Mouse (Mus musculus) lung, adult 2 months (tissue): Measurements from ENCODE around the gene Rasa1. TPM values are rescaled to one million over a fixed set of nuclear protein-coding genes. Genes with fewer than 3 reads are reported as not detected.

ENCODE experiments used
- DNase-seq: peaks from one replicate; pipeline ENCODE4 v3.0.0; 2022
- H3K4me1 ChIP-seq: fragments of 200-500 bp; 2 replicates; pipeline ENCODE4 v1.6.1; 2011; ENCODE audit warnings: low read length; ENCODE audit not compliant: control insufficient read depth, insufficient read depth
- H3K4me3 ChIP-seq: fragments of 200-500 bp; replicated peaks from 2 replicates; pipeline ENCODE3; 2011; ENCODE audit warnings: low read depth, mild to moderate bottlenecking, control low read depth, low read length; ENCODE audit errors: extremely low read depth
- CTCF ChIP-seq: fragments of 200-500 bp; IDR thresholded peaks from 2 replicates; pipeline ENCODE4 v1.5.1; 2011; ENCODE audit warnings: mild to moderate bottlenecking, low read length, control low read depth; ENCODE audit not compliant: insufficient read depth
- POLR2A ChIP-seq: fragments of 200-500 bp; IDR thresholded peaks from 2 replicates; pipeline ENCODE4 v1.6.1; 2011; ENCODE audit warnings: low read depth, mild to moderate bottlenecking, control low read depth, low read length, borderline replicate concordance; ENCODE audit errors: extremely low read depth
- WGBS: fragments of 180-500 bp; shearing (Covaris S2); methylation state at CpG from one replicate; pipeline ENCODE4 v1.1.7; 2018; 5-methylcytosine and 5-hydroxymethylcytosine counted together
- polyA plus RNA-seq: library from polyadenylated mRNA; depleted of rRNA; stranded (reverse); fragments of >200 nt; gene quantifications from 2 replicates; pipeline ENCODE4 v1.2.3, GENCODE M21; 2012; rRNA removed

The Rasa1 gene
- 5.5 and 7.9 TPM in 2 replicates for polyA plus RNA-seq

- Histone ChIP-seq H3K4me1 (no peaks in the 10 kb centered on the region; the same call in 1 of the 2 replicates), H3K4me3 (peak within 1 kb of the TSS; percentile 71)
- WGBS = under 1% methylated on average over 96 of the region's 97 CpGs
- DNase-seq = peak; percentile 88
- peak; percentile 87; the same call in 1 of the 2 replicates for TF ChIP-seq POLR2A
- no peak for TF ChIP-seq CTCF
Measured at GRCm38 (mm10) chr13:85288843-85289713, at the start of gene Rasa1. Gene Rasa1, minus strand, starts transcription at chr13:85289130.

- H3K4me1 ChIP-seq = no peaks in the 10 kb centered on the region
- no peak for DNase-seq
- TF ChIP-seq CTCF (no peak), POLR2A (no peak)
- no peak overlapping the region for H3K4me3 ChIP-seq
- WGBS = 55% methylated on average over 2 of the region's 2 CpGs
Measured at GRCm38 (mm10) chr13:85311547-85311946, 22.6 kb upstream of the Rasa1 start.

GRCm38 (mm10) chr13:85310968-85311367, 22.0 kb upstream of the Rasa1 start:
- TF ChIP-seq CTCF (no peak), POLR2A (no peak)
- Histone ChIP-seq H3K4me3 (no peak overlapping the region), H3K4me1 (no peaks in the 10 kb centered on the region)
- no peak for DNase-seq
- 53% methylated on average over 5 of the region's 5 CpGs for WGBS

GRCm38 (mm10) chr13:85310483-85310882, 21.6 kb upstream of the Rasa1 start:
- WGBS = 91% methylated on average over 2 of the region's 2 CpGs
- no peak overlapping the region for H3K4me3 ChIP-seq
- TF ChIP-seq POLR2A (no peak), CTCF (no peak)
- H3K4me1 ChIP-seq = no peaks in the 10 kb centered on the region
- DNase-seq = no peak

- H3K4me3 ChIP-seq = no peak overlapping the region
- H3K4me1 ChIP-seq = no peaks in the 10 kb centered on the region
- no peak for DNase-seq
- TF ChIP-seq CTCF (no peak), POLR2A (no peak)
Measured at GRCm38 (mm10) chr13:85306039-85306438, 17.1 kb upstream of the Rasa1 start.

- 13% methylated on average over 1 of the region's 1 CpGs for WGBS
- DNase-seq = no peak
- H3K4me1 ChIP-seq = no peaks in the 10 kb centered on the region; the same call in 1 of the 2 replicates
- TF ChIP-seq CTCF = no peak
- peak overlapping the region; percentile 41 for H3K4me3 ChIP-seq
Measured at GRCm38 (mm10) chr13:85290651-85291050, 1.7 kb upstream of the Rasa1 start.

- WGBS = under 1% methylated on average over 35 of the region's 35 CpGs
- no peaks in the 10 kb centered on the region; the same call in 1 of the 2 replicates for H3K4me1 ChIP-seq
- no peak for DNase-seq
- H3K4me3 ChIP-seq = peak overlapping the region; percentile 71
- TF ChIP-seq POLR2A = no peak
Measured at GRCm38 (mm10) chr13:85288574-85288842, 422 bp downstream of the Rasa1 start.

- TF ChIP-seq POLR2A (no peak), CTCF (no peak)
- Histone ChIP-seq H3K4me3 (peak overlapping the region; percentile 71), H3K4me1 (no peaks in the 10 kb centered on the region; the same call in 1 of the 2 replicates)
- under 1% methylated on average over 25 of the region's 25 CpGs for WGBS
- peak; percentile 54 for DNase-seq
Measured at GRCm38 (mm10) chr13:85287876-85288573, 905 bp downstream of the Rasa1 start.

GRCm38 (mm10) chr13:85282626-85283025, 6.3 kb downstream of the Rasa1 start:
- no peak for DNase-seq
- TF ChIP-seq CTCF (no peak), POLR2A (no peak)
- Histone ChIP-seq H3K4me1 (peaks cover 8% of the 10 kb centered on the region), H3K4me3 (no peak overlapping the region)

- Histone ChIP-seq H3K4me3 (no peak overlapping the region), H3K4me1 (peaks cover 12% of the 10 kb centered on the region)
- no peak for TF ChIP-seq POLR2A
- no peak for DNase-seq
Measured at GRCm38 (mm10) chr13:85278951-85279350, 10.0 kb downstream of the Rasa1 start.
